Mouse (Mus musculus) cerebellum, adult (tissue): ENCODE data around the gene Phlpp1.
A peak's percentile ranks its signal among the peaks of the same experiment; 100 is the strongest.

Source experiments
- ATAC-seq: cut with Nextera tagmentation; 2 replicates; pipeline ENCODE4 v1.9.2; 2017; ENCODE audit warnings: mild to moderate bottlenecking, moderate library complexity, mixed read lengths; ENCODE audit not compliant: insufficient number of reproducible peaks, low FRiP score, low TSS enrichment

The Phlpp1 gene

DNA sequence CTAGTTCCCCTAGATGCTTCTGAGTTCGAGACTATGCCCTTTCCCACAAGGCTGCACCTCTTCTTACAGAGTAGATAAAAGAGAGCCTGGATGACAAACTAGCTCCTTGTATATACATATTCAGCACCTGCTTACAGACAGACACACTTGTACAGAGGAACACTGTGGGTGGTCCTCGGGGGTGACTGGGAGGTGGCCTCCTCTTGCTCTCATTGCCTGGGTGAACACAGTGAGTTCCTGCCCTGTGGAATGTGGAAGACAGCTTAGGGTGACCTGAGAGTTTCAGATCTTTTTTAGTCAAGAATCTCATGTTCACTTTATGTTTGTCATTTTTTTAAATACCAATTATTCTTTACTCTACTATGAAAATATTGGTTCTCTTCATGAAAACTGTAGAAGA is 200.9 kb downstream of the Phlpp1 start:
- no peak for ATAC-seq

- no peak for ATAC-seq
These were observed 202.1 kb downstream of the Phlpp1 start for GRCm38 (mm10) chr1:106373656-106374055.

DNA sequence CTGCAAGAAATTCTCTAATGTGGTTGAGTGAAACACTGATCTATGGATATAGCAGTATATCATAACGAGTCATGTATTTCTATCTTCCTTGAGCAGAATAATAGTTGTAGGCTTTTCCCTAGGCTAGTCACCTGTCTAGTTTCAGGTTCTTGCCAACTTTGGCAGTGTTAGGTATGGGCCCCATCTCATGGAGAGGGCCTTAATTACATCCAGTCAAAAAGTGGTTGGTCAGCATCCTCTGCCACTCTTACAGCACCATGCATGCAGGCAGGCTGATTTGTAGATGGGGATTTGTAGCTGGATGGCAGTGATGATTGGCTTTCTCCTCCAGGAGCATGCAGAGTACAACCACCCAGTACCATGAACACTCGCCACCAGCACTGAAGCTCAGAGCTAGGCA is 202.7 kb downstream of the Phlpp1 start:
- peak; percentile 72; the same call in 1 of the 2 replicates for ATAC-seq

- no peak for ATAC-seq
These were observed 203.4 kb downstream of the Phlpp1 start for GRCm38 (mm10) chr1:106374971-106375370.

DNA sequence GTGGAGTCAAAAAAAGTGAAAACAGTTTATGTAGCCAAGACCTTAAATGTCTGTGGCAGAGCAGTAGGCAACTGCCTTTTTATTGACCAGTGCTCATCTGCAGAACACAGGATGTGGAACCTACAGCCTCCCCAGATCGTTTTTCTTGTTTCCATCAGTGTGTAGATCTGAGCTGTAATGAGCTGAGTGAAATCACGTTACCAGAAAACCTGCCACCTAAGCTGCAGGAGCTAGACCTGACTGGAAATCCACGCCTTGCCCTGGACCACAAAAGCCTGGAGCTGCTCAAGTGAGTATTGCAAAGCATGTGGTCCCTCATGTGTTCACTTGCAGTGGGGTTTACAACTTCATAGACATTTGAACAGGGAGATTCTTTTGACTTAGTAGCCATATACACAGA is 204.5 kb downstream of the Phlpp1 start:
- no peak for ATAC-seq

GRCm38 (mm10) chr1:106380465-106380864 is 208.9 kb downstream of the Phlpp1 start:
- no peak for ATAC-seq

DNA sequence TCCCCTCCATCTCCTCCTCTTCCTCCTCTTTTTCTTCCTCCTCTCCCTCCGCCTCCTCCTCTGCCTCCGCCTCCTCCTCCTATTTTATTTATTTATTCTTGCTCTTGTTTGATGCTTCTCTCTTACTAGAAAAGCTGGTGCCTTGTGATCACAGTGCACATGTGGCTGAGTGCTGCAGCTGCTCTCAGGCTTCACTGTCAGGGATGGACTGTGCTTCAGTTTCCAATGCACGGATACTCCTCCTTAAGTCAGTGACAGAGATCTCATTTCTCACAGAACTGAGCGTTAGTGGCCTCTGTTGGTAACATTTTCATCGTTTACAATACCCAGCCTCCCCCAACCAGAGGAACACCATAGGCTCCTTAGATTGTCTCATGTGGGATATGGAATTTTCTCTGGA is 215.0 kb downstream of the Phlpp1 start:
- no peak for ATAC-seq

- 0 out of 2 replicates have a peak, but pooled peaks have one; percentile 54 for ATAC-seq
These were observed 215.7 kb downstream of the Phlpp1 start for GRCm38 (mm10) chr1:106387264-106387663.

DNA sequence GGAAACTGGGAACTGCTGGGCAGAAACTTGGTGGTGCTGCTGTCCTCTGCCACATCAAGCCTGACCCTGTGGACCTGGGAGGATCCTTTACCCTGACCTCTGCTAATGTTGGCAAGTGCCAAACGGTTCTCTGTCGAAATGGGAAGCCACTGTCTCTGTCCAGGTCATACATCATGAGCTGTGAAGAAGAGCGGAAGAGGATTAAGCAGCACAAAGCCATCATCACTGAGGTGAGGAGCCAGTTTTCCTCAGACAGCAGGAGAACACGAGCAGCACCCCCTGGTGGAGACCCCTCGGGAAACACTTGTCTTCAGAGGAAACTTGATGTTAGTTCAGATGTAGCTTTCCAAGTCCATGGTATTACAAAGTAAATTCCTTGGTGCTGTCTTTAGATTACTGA is 218.1 kb downstream of the Phlpp1 start:
- peak; percentile 54; the same call in 1 of the 2 replicates for ATAC-seq

DNA sequence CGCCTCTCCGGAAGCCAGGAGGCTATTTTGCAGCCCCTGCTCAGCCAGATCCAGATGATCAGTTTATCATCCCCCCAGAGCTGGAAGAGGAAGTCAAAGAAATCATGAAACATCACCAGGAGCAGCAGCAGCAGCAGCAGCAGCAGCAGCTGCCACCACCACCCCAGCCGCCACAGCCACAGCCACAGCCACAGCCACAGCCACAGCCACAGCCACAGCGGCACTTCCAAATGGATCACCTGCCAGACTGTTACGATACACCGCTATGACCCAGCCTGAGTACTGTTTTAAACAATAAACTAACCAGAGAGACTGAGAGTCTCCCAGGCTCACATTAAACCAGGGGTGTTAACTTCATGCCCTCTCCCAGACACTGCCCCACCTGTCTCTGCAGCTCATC is 221.5 kb downstream of the Phlpp1 start:
- no peak for ATAC-seq

DNA sequence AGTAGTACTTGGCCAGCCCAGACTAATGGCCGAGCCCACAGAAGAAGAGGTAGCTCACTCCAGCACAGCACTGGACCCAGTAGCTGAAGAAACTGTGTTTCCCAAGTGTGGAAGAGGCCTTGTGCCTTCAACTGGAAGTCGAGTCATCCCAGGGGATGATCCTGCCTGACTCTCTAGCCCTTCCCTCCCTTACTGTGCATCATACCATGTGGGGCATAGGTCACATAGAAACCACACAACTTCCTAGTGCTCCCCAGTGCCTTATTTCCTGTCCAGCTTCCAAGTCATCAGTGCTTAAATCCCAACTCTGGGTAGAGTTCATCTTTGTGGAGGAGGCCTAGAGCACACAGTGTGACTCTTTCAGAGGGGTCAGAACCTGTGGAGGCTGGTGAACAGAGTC is 223.1 kb downstream of the Phlpp1 start:
- ATAC-seq: no peak

DNA sequence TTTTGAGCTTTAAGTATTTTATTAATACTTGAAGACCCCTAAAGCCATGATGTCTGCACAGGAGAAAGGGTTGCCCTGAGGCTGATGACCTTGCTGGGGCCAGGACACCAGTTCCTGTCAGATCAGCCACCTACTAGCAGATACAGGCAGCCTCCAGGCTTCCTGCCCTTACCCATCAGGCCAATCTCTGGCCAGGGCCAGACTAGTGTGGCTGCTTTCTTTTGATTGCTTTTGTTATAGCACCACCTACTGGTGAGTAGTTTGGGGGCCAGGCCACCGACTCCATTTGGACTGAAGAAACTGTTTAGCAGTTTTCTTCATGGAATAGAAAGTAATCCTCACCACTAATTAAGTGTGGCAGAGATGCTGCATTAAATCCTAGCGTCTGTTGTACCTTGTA is 223.9 kb downstream of the Phlpp1 start:
- peak; percentile 92 for ATAC-seq

DNA sequence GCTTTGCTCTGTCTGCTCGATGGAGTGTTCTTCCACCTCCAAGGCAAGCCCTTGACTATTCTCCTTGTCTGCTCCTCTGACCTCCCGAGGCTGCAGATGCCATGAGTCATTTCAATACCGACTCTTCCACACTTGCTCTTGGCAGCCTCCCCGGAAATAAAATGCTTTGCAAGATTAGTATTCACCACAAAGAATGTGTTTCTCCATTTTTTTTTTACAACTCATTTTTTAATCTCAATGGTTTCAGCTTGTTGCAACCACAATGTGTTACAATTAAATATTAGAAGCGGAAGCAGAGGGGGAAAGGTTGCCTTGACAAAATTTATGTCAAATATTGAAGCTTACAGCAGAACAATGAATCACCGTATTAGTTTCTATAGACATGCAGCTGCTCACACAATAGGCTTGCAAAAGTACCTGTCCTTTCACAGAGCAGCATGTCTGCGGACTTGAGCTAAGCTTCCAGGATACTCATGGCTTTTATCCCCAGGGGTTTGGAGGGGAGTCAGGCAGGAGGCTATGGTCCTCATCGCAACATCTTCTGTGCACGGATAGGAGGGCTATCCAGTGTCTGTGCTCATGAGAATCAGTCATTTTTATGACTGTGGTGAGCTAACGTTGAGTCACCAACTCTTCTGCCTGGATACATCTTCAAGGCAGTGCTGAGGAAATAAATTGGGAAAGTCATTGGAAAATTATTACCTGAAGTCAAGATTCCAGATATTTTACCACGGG is 229.5 kb downstream of the Phlpp1 start:
- ATAC-seq: no peak

DNA sequence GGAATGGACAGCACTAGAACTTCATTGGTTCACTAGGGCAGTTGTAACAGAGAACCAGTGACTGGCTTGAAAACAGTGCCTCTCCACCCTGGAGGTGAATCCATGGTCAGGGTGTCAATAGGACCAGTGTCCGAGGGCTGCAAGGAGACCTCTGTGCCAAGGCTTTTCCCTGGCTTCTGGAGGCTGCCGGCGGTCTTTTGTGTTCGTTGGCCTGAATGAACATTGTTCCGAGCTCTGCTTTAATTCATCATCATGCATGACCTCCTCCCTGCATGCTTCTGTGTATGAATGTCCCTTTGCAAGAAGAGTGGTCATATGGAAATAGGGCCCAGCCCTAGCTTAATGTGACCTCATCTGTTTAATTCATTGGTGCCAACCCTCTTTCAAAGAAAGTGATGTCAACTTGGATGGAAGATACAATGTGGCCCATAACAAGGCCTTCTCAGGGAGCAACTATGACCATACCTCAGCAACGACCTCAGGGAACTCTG is 231.5 kb downstream of the Phlpp1 start:
- no peak for ATAC-seq

DNA sequence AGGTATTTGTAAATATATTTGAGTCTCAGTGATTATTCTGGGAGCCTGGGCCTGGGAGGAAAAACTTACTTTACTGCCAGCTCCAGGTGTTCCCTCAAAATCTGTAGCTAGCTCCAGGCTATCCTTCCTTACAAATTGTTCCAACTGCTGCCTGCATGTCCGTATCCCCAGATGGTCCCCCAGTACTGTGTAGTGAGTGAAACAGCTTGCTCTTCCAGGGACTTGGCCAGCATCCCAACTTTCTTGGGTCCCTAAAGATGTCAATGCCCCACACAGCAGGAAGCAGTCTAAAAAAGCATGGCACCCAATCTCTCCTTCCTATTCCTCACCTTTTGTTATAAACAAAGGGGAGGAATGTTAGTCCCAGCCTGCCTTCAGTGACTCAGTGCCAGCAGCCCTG is 235.3 kb downstream of the Phlpp1 start:
- no peak for ATAC-seq

- 0 out of 2 replicates have a peak, but pooled peaks have one; percentile 28 for ATAC-seq
These were observed 236.4 kb downstream of the Phlpp1 start for GRCm38 (mm10) chr1:106407963-106408440.

GRCm38 (mm10) chr1:106410858-106411257 is 239.3 kb downstream of the Phlpp1 start:
- no peak for ATAC-seq

DNA sequence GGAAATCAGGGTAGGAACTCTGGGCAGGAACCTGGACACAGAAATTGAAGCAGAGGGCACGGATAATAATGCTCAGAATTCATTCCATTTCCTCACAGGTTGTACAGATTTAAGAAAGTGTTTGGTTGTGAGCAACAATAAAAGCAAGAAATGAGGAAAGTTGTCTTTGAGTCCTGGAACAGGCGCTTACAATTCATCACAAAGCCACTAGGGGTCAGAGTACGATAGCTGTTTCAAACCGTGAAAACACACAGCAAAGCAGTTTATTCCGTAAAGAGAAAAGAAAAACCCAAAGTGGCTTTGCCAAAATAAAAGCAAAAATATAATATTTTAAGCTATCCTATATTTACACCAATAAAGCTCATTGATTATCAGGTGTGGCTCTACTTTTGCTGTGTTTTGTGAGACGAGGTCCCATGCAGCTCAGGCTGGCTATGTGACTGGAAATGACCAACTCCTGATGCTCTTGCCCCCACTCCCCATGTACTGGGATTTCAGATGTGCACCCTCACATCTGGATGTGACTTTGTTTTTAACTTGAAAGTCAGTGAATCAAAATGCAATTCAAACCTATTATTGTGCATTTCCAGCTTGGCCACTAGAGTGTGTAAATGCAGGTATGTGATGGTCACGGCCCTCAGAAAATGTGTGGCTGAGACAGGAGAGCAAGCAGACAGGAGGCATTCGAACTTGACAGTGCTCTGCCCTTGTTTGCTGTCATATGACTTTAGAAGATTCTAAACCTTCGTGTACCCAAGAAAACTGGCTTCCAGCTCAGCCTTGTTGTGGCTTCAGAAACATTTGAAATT is 253.8 kb downstream of the Phlpp1 start:
- peak; percentile 34; the same call in 1 of the 2 replicates for ATAC-seq

GRCm38 (mm10) chr1:106428170-106428569 is 256.6 kb downstream of the Phlpp1 start:
- peak; percentile 22; the same call in 1 of the 2 replicates for ATAC-seq

- 0 out of 2 replicates have a peak, but pooled peaks have one; percentile 36 for ATAC-seq
These were observed 257.0 kb downstream of the Phlpp1 start for GRCm38 (mm10) chr1:106428580-106428979.

GRCm38 (mm10) chr1:106433580-106433979 is 262.0 kb downstream of the Phlpp1 start:
- no peak for ATAC-seq
